Mouse (Mus musculus) MEL (cell line): ENCODE measurements at regions not wholly inside any gene's neighbourhood (a gene's known extent, or its start where the extent isn't known, plus 50 kb on each side); places are given as distances from the start of the nearest gene placed in this dataset.

Experiments used
- CTCF ChIP-seq, 3 experiments: IDR thresholded peaks in 2 of 3; conservative IDR thresholded peaks in 1 of 3; 2 replicates each; pipeline ENCODE4 v1.5.1; 2011 to 2012; ENCODE audit warnings: low read length in 3 of 3, low read depth in 2 of 3, mild to moderate bottlenecking in 2 of 3, improper control_type of control experiment in 1 of 3, inconsistent platforms in 1 of 3, mixed read lengths in 1 of 3, moderate library complexity in 1 of 3; ENCODE audit not compliant: control insufficient read depth in 1 of 3, insufficient read depth in 1 of 3, poor library complexity in 1 of 3, severe bottlenecking in 1 of 3
- EP300 ChIP-seq, 2 experiments: IDR thresholded peaks; 2 replicates each; pipeline ENCODE4 v1.6.1; 2011; ENCODE audit warnings: improper control_type of control experiment in 2 of 2, low read length in 2 of 2, low read depth in 1 of 2, mild to moderate bottlenecking in 1 of 2
- MAFK ChIP-seq: IDR thresholded peaks from 2 replicates; pipeline ENCODE4 v1.6.1; 2011; ENCODE audit warnings: low read depth, mild to moderate bottlenecking, low read length, improper control_type of control experiment, borderline replicate concordance

DNA sequence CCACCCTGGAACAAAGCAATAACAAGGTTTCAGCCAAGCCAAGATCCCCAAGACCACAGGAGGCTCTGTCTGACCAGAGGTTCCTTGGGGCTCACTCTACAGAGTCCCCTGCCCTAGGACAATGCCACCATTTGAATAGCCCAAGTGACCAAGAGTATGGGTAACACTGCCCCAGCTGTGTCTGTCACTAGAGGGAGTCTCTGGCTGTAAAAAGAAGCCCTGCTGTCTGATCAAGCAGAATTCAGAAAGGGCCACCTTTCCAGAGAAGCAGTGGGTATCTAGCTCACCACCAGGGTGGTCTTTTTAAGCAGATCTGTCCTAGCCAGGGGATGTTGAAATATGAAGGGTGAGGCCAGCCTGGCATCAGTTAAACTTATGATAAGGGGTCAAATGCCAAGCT lies 86.6 kb upstream of the Thpo start:
- TF ChIP-seq CTCF (IDR thresholded peaks at IDR 0.05 in 2 of 3, conservative IDR thresholded peaks at IDR 0.05 in 1 of 3; ENCODE audit: control insufficient read depth in 1 of 3, insufficient read depth in 1 of 3, low read depth in 2 of 3, low read length in 3 of 3, poor library complexity in 1 of 3, severe bottlenecking in 1 of 3) (no peak), MAFK (no peak), EP300 (IDR thresholded peaks at IDR 0.05; ENCODE audit: low read depth in 1 of 2, low read length in 2 of 2) (no peak)
